Mouse (Mus musculus): ENCODE data around the gene Arhgap24. TPM values are rescaled to one million over a fixed set of nuclear protein-coding genes. Genes with fewer than 3 reads are reported as not detected.

Arhgap24 gene
- polyA plus RNA-seq, 1 experiment from 2014 or later: 51.1 TPM

DNA sequence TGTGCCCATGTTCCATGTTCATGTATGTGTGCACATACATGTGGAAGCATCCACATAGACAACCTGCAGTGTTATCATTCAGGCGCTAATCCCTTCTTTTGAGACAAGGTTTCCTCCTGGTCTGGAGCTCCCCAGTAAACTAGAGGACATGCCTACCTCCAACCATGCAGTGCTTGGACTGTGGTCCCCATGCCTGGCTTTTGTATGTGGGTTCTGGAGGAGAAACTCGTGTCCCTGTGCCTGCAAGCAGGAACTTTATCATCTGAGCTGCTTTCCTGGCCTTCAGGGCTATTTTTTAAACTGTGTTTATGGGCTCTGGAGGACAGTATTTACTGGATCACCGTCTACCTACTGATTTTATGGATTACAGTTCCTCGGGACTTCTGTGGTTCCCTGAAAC is 262.9 kb downstream of the Arhgap24 start:
- H3K27ac ChIP-seq (ENCODE audit: low read depth, low read length): no peak overlapping the region
- no peak overlapping the region for H3K4me2 ChIP-seq (replicated peaks; ENCODE audit: low read depth, low read length)
- H3K9ac ChIP-seq (ENCODE audit: low read depth, low read length): no peak overlapping the region
- no peaks in the 10 kb centered on the region for H3K9me3 ChIP-seq (ENCODE audit: control insufficient read depth, low read length)
- no peaks in the 10 kb centered on the region for H3K36me3 ChIP-seq (ENCODE audit: control insufficient read depth, insufficient read depth, low read length)
- WGBS: 71% methylated on average over 4 of the region's 4 CpGs
- no peak overlapping the region for H3K4me3 ChIP-seq (ENCODE audit: low read length)
- no peaks in the 10 kb centered on the region for H3K27me3 ChIP-seq (ENCODE audit: control insufficient read depth, insufficient read depth, low read length)
- ATAC-seq (ENCODE audit: low FRiP score, low TSS enrichment): no peak
- peaks cover 20% of the 10 kb centered on the region; the same call in 1 of the 2 replicates for H3K4me1 ChIP-seq (ENCODE audit: control insufficient read depth, insufficient read depth, low read length)

DNA sequence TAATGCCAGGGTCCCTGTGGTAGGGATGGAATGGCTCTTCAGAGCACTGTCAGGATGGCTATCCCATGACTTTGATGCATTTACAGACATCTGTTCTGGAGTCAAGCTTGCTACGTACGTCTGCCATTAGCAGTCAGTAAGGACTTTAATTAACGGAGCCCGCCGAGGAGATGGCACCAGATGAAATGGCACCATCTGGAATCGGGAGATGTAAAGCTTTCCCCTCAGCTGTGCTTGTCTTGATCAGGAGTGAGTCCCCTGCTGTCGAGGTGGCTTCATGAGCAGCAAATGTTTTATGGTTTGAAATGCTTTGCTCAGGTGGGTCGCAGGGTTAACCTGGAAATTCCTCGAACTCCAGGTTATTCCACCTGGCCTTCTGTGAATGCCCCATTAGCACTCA is 267.0 kb downstream of the Arhgap24 start:
- Histone ChIP-seq H3K9me3 (ENCODE audit: control insufficient read depth, low read length) (no peaks in the 10 kb centered on the region), H3K4me1 (ENCODE audit: control insufficient read depth, insufficient read depth, low read length) (peaks cover 25% of the 10 kb centered on the region), H3K36me3 (ENCODE audit: control insufficient read depth, insufficient read depth, low read length) (no peaks in the 10 kb centered on the region), H3K27me3 (ENCODE audit: control insufficient read depth, insufficient read depth, low read length) (no peaks in the 10 kb centered on the region), H3K4me2 (replicated peaks; ENCODE audit: low read depth, low read length) (no peak overlapping the region), H3K27ac (ENCODE audit: low read depth, low read length) (no peak overlapping the region), H3K9ac (ENCODE audit: low read depth, low read length) (no peak overlapping the region), H3K4me3 (ENCODE audit: low read length) (no peak overlapping the region)
- 83% methylated on average over 9 of the region's 9 CpGs for WGBS
- no peak for ATAC-seq (ENCODE audit: low FRiP score, low TSS enrichment)

DNA sequence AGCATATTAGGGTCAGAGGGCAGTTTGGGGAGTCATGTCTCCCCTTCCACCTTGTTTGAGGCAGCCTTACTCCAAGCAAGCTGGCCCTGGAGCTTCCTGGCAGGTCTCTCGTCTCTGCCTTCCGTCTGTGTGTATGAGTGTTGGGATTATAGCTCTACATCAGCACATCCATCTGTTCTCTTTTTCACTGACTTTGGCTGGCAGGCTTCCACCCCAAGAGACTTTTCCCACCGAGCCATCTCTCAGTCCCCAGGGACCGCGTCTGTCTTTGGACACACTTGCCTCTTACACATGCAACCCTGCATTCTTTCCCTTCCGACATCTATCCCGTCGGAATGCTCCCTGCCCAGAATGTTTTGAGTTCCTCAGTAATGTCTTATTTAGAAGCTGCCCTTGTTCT is 267.8 kb downstream of the Arhgap24 start:
- no peak overlapping the region for H3K27ac ChIP-seq (ENCODE audit: low read depth, low read length)
- H3K4me2 ChIP-seq (replicated peaks; ENCODE audit: low read depth, low read length): no peak overlapping the region
- H3K9me3 ChIP-seq (ENCODE audit: control insufficient read depth, low read length): no peaks in the 10 kb centered on the region
- H3K36me3 ChIP-seq (ENCODE audit: control insufficient read depth, insufficient read depth, low read length): no peaks in the 10 kb centered on the region
- no peak overlapping the region for H3K4me3 ChIP-seq (ENCODE audit: low read length)
- no peaks in the 10 kb centered on the region for H3K27me3 ChIP-seq (ENCODE audit: control insufficient read depth, insufficient read depth, low read length)
- ATAC-seq (ENCODE audit: low FRiP score, low TSS enrichment): no peak
- H3K9ac ChIP-seq (ENCODE audit: low read depth, low read length): no peak overlapping the region
- H3K4me1 ChIP-seq (ENCODE audit: control insufficient read depth, insufficient read depth, low read length): peaks cover 21% of the 10 kb centered on the region
- WGBS: 61% methylated on average over 8 of the region's 8 CpGs

DNA sequence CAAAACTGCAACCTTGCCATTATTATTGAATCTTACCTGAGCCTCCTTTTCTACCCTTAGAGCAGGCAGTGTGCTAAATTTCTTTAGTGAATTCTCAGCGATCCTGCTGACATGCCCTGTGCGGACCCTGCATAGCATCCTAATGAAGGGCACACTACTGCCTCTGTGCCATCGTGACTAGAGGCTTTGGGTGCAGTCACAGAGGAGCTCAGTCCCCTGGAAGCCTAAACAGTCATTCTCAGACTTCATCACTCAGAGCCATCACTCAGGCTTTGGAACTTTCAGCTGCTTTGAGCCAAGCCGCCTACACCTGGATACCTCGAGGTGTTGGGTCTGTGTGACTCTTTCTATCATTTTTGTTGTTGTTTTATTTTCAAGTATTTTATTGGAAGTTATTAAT is 269.5 kb downstream of the Arhgap24 start:
- Histone ChIP-seq H3K9me3 (ENCODE audit: control insufficient read depth, low read length) (no peaks in the 10 kb centered on the region), H3K4me2 (replicated peaks; ENCODE audit: low read depth, low read length) (no peak overlapping the region), H3K9ac (ENCODE audit: low read depth, low read length) (no peak overlapping the region), H3K36me3 (ENCODE audit: control insufficient read depth, insufficient read depth, low read length) (no peaks in the 10 kb centered on the region), H3K4me1 (ENCODE audit: control insufficient read depth, insufficient read depth, low read length) (peaks cover 15% of the 10 kb centered on the region), H3K27me3 (ENCODE audit: control insufficient read depth, insufficient read depth, low read length) (no peaks in the 10 kb centered on the region), H3K4me3 (ENCODE audit: low read length) (no peak overlapping the region), H3K27ac (ENCODE audit: low read depth, low read length) (no peak overlapping the region)
- ATAC-seq (ENCODE audit: low FRiP score, low TSS enrichment): no peak
- 87% methylated on average over 5 of the region's 5 CpGs for WGBS

DNA sequence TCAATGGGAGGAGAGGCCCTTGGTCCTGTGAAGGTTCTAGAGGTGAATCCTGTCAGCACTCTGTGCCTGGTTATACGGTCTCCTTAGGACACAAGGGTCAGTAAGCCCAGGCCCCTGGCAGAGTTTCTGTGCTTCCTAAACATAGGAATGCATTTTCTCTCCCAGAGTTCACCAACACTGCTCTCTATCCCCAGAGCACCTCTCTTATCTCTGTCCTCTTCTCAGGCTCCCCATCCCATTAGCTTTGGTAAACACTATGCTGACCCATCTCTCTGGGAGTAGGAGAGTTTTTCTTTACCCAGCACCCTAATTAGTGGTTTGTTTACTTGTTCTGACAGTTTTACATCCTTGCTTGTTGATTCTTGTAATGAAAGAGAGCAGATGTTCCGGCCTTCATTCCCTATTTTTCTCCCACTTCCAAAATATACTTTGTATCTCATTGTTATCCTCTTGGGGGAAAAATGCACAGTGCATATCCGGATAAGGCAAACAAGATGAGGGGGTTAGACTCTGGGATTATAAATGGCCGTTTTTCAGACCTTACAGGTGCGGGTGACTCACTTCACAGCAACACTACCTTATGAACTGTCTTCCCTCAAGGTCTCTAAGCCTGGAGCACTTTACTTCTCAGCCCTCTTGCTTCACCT is 270.6 kb downstream of the Arhgap24 start:
- H3K9ac ChIP-seq (ENCODE audit: low read depth, low read length): no peak overlapping the region
- no peak overlapping the region for H3K4me2 ChIP-seq (replicated peaks; ENCODE audit: low read depth, low read length)
- H3K4me3 ChIP-seq (ENCODE audit: low read length): no peak overlapping the region
- WGBS: 32% methylated on average over 5 of the region's 5 CpGs
- no peak overlapping the region for H3K27ac ChIP-seq (ENCODE audit: low read depth, low read length)
- H3K4me1 ChIP-seq (ENCODE audit: control insufficient read depth, insufficient read depth, low read length): peaks cover 15% of the 10 kb centered on the region
- ATAC-seq (ENCODE audit: low FRiP score, low TSS enrichment): peak; percentile 75; the same call in 1 of the 2 replicates
- H3K27me3 ChIP-seq (ENCODE audit: control insufficient read depth, insufficient read depth, low read length): no peaks in the 10 kb centered on the region
- H3K9me3 ChIP-seq (ENCODE audit: control insufficient read depth, low read length): no peaks in the 10 kb centered on the region
- H3K36me3 ChIP-seq (ENCODE audit: control insufficient read depth, insufficient read depth, low read length): no peaks in the 10 kb centered on the region

DNA sequence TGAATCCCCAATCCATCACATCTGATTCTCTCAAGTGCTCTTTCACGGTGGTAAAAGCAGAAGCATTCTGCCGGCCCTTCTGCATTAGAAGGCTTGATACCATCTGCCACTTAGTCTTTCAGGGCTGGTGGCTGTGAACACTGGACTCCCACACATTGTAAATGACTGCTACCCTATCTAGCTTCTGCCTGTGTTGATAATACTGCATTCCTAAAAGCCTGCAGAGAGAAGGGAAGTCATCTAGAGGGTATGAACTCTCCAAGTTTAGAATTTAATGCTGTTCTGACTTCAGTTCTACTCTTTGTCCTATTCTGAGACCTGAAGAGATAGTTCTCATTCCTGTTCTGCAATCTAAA is 271.1 kb downstream of the Arhgap24 start:
- Histone ChIP-seq H3K4me3 (ENCODE audit: low read length) (no peak overlapping the region), H3K9me3 (ENCODE audit: control insufficient read depth, low read length) (no peaks in the 10 kb centered on the region), H3K4me2 (replicated peaks; ENCODE audit: low read depth, low read length) (no peak overlapping the region), H3K9ac (ENCODE audit: low read depth, low read length) (no peak overlapping the region), H3K36me3 (ENCODE audit: control insufficient read depth, insufficient read depth, low read length) (no peaks in the 10 kb centered on the region), H3K27me3 (ENCODE audit: control insufficient read depth, insufficient read depth, low read length) (no peaks in the 10 kb centered on the region), H3K4me1 (ENCODE audit: control insufficient read depth, insufficient read depth, low read length) (peaks cover 15% of the 10 kb centered on the region), H3K27ac (ENCODE audit: low read depth, low read length) (no peak overlapping the region)
- 0 out of 2 replicates have a peak, but pooled peaks have one; percentile 57 for ATAC-seq (ENCODE audit: low FRiP score, low TSS enrichment)
- WGBS: 5% methylated on average over 2 of the region's 2 CpGs

DNA sequence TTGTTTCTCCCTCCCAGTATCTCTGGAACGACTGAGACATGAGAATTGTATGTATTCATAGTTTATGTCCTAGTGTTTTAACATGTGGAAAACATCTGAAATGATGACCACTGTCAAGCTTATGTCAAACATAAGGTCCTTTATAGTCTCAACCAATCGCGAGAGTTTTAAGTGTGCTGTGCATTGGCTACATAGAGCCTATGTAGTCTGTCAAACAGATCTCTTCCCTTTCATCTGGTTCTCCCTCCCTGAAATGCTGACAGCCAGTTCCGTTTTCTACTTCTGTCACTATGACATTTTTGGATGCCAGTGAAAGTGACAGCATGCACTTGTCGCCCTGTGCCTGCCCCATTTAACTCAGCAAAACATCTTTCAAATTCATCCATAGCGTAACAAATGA is 275.8 kb downstream of the Arhgap24 start:
- H3K4me1 ChIP-seq (ENCODE audit: control insufficient read depth, insufficient read depth, low read length): peaks cover 6% of the 10 kb centered on the region
- H3K4me3 ChIP-seq (ENCODE audit: low read length): no peak overlapping the region
- ATAC-seq (ENCODE audit: low FRiP score, low TSS enrichment): no peak
- no peak overlapping the region for H3K27ac ChIP-seq (ENCODE audit: low read depth, low read length)
- no peak overlapping the region for H3K9ac ChIP-seq (ENCODE audit: low read depth, low read length)
- H3K9me3 ChIP-seq (ENCODE audit: control insufficient read depth, low read length): no peaks in the 10 kb centered on the region
- H3K27me3 ChIP-seq (ENCODE audit: control insufficient read depth, insufficient read depth, low read length): no peaks in the 10 kb centered on the region
- H3K4me2 ChIP-seq (replicated peaks; ENCODE audit: low read depth, low read length): no peak overlapping the region
- no peaks in the 10 kb centered on the region for H3K36me3 ChIP-seq (ENCODE audit: control insufficient read depth, insufficient read depth, low read length)
- 87% methylated on average over 6 of the region's 6 CpGs for WGBS

DNA sequence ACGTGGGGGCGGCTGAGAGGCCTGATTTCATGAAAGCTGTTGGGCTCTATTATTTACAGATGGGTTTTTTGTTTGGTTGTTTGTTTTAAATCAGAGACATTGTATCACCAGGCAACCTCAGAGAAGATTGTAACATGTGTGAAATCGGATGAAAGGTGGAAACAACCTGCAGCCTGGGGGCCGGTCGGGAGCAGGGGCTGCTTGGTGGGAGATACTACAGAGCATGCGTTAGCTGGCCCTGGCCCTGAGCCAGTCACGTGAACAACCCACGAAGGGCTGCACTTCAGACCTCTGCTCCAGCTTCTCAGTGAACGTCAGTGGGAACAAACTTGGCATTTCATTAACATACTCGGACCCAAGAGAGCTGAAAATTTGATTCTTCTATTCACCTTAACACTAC is 284.5 kb downstream of the Arhgap24 start:
- Histone ChIP-seq H3K4me3 (ENCODE audit: low read length) (no peak overlapping the region), H3K9me3 (ENCODE audit: control insufficient read depth, low read length) (no peaks in the 10 kb centered on the region; the same call in 1 of the 2 replicates), H3K4me1 (ENCODE audit: control insufficient read depth, insufficient read depth, low read length) (peaks cover 23% of the 10 kb centered on the region), H3K4me2 (replicated peaks; ENCODE audit: low read depth, low read length) (no peak overlapping the region), H3K27ac (ENCODE audit: low read depth, low read length) (no peak overlapping the region), H3K27me3 (ENCODE audit: control insufficient read depth, insufficient read depth, low read length) (no peaks in the 10 kb centered on the region), H3K9ac (ENCODE audit: low read depth, low read length) (no peak overlapping the region), H3K36me3 (ENCODE audit: control insufficient read depth, insufficient read depth, low read length) (no peaks in the 10 kb centered on the region)
- WGBS: 83% methylated on average over 10 of the region's 10 CpGs
- ATAC-seq (ENCODE audit: low FRiP score, low TSS enrichment): no peak

DNA sequence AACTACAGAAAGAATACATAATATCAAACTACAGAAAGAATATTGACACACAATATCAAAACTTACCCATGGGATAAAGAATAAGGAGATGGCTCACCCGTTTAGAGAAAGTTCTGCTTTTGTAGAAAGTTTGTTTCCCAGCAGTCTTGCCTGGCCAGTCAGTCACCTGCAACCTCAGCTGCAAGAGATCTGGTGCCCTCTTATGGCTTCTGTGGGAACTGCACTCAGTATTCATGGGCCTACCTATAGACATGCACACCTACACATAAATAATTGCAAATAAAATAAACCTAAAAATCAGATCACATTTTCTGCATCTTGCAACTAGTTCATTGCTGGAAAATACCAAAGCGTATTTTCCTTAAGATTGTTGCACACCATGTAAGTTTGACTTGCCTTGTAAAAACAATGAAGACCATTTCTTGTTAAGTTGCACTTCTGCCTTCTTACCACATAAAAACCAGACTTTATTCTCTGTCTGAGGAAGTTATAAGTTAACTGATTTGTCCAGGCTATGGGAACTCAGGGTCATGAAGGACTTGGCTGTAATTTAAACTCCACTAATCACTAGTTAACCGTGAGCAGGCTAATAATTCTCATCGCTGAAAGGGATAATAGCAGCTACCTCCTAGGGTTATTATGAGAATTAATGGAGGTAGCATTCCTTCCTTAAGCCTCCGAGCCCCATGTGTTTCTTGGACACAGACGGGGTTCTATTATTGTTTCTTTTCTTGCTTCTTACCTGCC is 285.3 kb downstream of the Arhgap24 start:
- ATAC-seq (ENCODE audit: low FRiP score, low TSS enrichment): no peak
- WGBS: 46% methylated on average over 6 of the region's 6 CpGs

More for the DNA sequence above, 285.3 kb downstream of the Arhgap24 start:
- Histone ChIP-seq H3K27me3 (ENCODE audit: control insufficient read depth, insufficient read depth, low read length) (no peaks in the 10 kb centered on the region), H3K4me3 (ENCODE audit: low read length) (no peak overlapping the region), H3K36me3 (ENCODE audit: control insufficient read depth, insufficient read depth, low read length) (no peaks in the 10 kb centered on the region), H3K4me2 (replicated peaks; ENCODE audit: low read depth, low read length) (no peak overlapping the region), H3K27ac (ENCODE audit: low read depth, low read length) (peak overlapping the region; percentile 69; the same call in 1 of the 2 replicates), H3K9ac (ENCODE audit: low read depth, low read length) (no peak overlapping the region), H3K9me3 (ENCODE audit: control insufficient read depth, low read length) (no peaks in the 10 kb centered on the region; the same call in 1 of the 2 replicates), H3K4me1 (ENCODE audit: control insufficient read depth, insufficient read depth, low read length) (peaks cover 23% of the 10 kb centered on the region)
